Mouse (Mus musculus) spleen, postnatal 4 days (tissue): ENCODE results near the gene Pip5k1b.

Experiments
- DNase-seq, 2 experiments: peaks; one replicate each; pipeline ENCODE4 v3.0.0; 2022; ENCODE audit warnings: low spot score in 2 of 2

The Pip5k1b gene

GRCm38 (mm10) chr19:24543386-24544350 is 12.0 kb downstream of the Pip5k1b start:
- no peak for DNase-seq

GRCm38 (mm10) chr19:24542293-24542675 is 13.4 kb downstream of the Pip5k1b start:
- DNase-seq, result no peak

- no peak for DNase-seq
These were observed 13.9 kb downstream of the Pip5k1b start for GRCm38 (mm10) chr19:24541669-24542292.

- DNase-seq, result no peak
These were observed 14.6 kb downstream of the Pip5k1b start for GRCm38 (mm10) chr19:24540952-24541668.

- no peak for DNase-seq
These were observed 16.6 kb downstream of the Pip5k1b start for GRCm38 (mm10) chr19:24539041-24539440.

- DNase-seq, result no peak
These were observed 17.5 kb downstream of the Pip5k1b start for GRCm38 (mm10) chr19:24538181-24538580.

- no peak for DNase-seq
These were observed 18.0 kb downstream of the Pip5k1b start for GRCm38 (mm10) chr19:24537691-24538090.

- no peak for DNase-seq
These were observed 18.8 kb downstream of the Pip5k1b start for GRCm38 (mm10) chr19:24536920-24537319.

- DNase-seq, result no peak
These were observed 19.4 kb downstream of the Pip5k1b start for GRCm38 (mm10) chr19:24536280-24536679.

- DNase-seq, result no peak
These were observed 20.5 kb downstream of the Pip5k1b start for GRCm38 (mm10) chr19:24535161-24535560.

- peak; percentile 78 to 80 for DNase-seq
These were observed 20.9 kb downstream of the Pip5k1b start for GRCm38 (mm10) chr19:24534733-24535132.

- DNase-seq, result no peak
These were observed 26.6 kb downstream of the Pip5k1b start for GRCm38 (mm10) chr19:24528910-24529561.

- DNase-seq, result no peak
These were observed 27.4 kb downstream of the Pip5k1b start for GRCm38 (mm10) chr19:24528129-24528730.

- no peak for DNase-seq
These were observed 28.1 kb downstream of the Pip5k1b start for GRCm38 (mm10) chr19:24527613-24527948.

GRCm38 (mm10) chr19:24526731-24527612 is 28.7 kb downstream of the Pip5k1b start:
- DNase-seq, result no peak

GRCm38 (mm10) chr19:24523476-24524313 is 32.0 kb downstream of the Pip5k1b start:
- no peak for DNase-seq

- no peak for DNase-seq
These were observed 33.7 kb downstream of the Pip5k1b start for GRCm38 (mm10) chr19:24521997-24522396.

GRCm38 (mm10) chr19:24521146-24521545 is 34.5 kb downstream of the Pip5k1b start:
- DNase-seq, result no peak

- no peak for DNase-seq
These were observed 35.8 kb downstream of the Pip5k1b start for GRCm38 (mm10) chr19:24519732-24520409.
